Mouse (Mus musculus): ENCODE results near the gene M1ap. TPM values are rescaled to one million over a fixed set of nuclear protein-coding genes. Genes with fewer than 3 reads are reported as not detected.

The M1ap gene
- polyA plus RNA-seq, 1 experiment: 2.4 TPM

GRCm38 (mm10) chr6:82939167-82939912 is 7.4 kb upstream of the M1ap start, which contains the start of gene Sema4f:
Sema4f (minus strand) TSS chr6:82939769.
- TF ChIP-seq MYOG (IDR thresholded peaks at IDR 0.05; ENCODE audit: control insufficient read depth, extremely low read depth, insufficient read length): no peak
- TF ChIP-seq CTCF (IDR thresholded peaks at IDR 0.05; ENCODE audit: control insufficient read depth, insufficient read depth, insufficient read length): no peak
- no peak for TF ChIP-seq MYOD1 (IDR thresholded peaks at IDR 0.05; ENCODE audit: control insufficient read depth, insufficient read length, low read depth)
- TF ChIP-seq FOSL1 (IDR thresholded peaks at IDR 0.05; ENCODE audit: insufficient read depth, low read length, poor library complexity, severe bottlenecking): no peak
- no peak for TF ChIP-seq CEBPB (IDR thresholded peaks at IDR 0.05; ENCODE audit: low read depth)
- H3K79me2 ChIP-seq (ENCODE audit: control insufficient read depth, insufficient read depth): no peaks in the 10 kb centered on the region
- H3ac ChIP-seq (ENCODE audit: control insufficient read depth, insufficient read length, low read depth): no peak within 1 kb of the TSS
- H3K79me3 ChIP-seq (ENCODE audit: low read depth): no peaks in the 10 kb centered on the region
- H3K36me3 ChIP-seq (ENCODE audit: control insufficient read depth, insufficient read depth): no peaks in the 10 kb centered on the region
- H3K27me3 ChIP-seq (ENCODE audit: control insufficient read depth, insufficient read depth, insufficient read length): no peaks in the 10 kb centered on the region
- no peak within 1 kb of the TSS for H3K4me3 ChIP-seq (ENCODE audit: insufficient read depth, poor library complexity, severe bottlenecking)

DNA sequence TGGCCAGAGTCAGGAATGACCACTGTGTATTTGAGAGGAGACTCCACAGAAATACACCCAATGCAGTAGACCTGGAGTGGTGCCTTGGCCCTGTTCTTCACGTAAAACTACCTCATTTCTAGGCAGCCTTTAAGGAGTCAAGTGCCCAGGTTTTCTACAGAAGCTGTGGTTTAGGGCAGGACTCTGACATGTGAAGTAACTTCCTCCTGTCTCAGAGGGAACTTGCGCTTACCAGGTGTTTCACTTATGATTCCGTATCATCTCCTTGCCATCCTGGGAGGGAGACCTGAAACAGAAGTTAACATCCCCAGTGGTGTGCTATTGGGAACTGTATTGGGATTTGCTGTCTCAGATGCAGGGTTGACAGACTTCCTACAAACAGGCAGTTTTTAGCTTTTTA is 5.9 kb upstream of the M1ap start:
- H3K27me3 ChIP-seq (ENCODE audit: control insufficient read depth, insufficient read depth, insufficient read length): no peaks in the 10 kb centered on the region
- H3K4me3 ChIP-seq (ENCODE audit: insufficient read depth, poor library complexity, severe bottlenecking): no peak overlapping the region
- H3K79me2 ChIP-seq (ENCODE audit: control insufficient read depth, insufficient read depth): no peaks in the 10 kb centered on the region
- no peaks in the 10 kb centered on the region for H3K79me3 ChIP-seq (ENCODE audit: low read depth)
- no peaks in the 10 kb centered on the region for H3K36me3 ChIP-seq (ENCODE audit: control insufficient read depth, insufficient read depth)
- no peak overlapping the region for H3ac ChIP-seq (ENCODE audit: control insufficient read depth, insufficient read length, low read depth)
- TF ChIP-seq FOSL1 (IDR thresholded peaks at IDR 0.05; ENCODE audit: insufficient read depth, low read length, poor library complexity, severe bottlenecking) (no peak), CEBPB (IDR thresholded peaks at IDR 0.05; ENCODE audit: low read depth) (no peak), MYOD1 (IDR thresholded peaks at IDR 0.05; ENCODE audit: control insufficient read depth, insufficient read length, low read depth) (no peak), USF1 (IDR thresholded peaks at IDR 0.05; ENCODE audit: low read depth) (no peak), CTCF (IDR thresholded peaks at IDR 0.05; ENCODE audit: control insufficient read depth, insufficient read depth, insufficient read length) (no peak), MYOG (IDR thresholded peaks at IDR 0.05; ENCODE audit: control insufficient read depth, extremely low read depth, insufficient read length) (no peak)

DNA sequence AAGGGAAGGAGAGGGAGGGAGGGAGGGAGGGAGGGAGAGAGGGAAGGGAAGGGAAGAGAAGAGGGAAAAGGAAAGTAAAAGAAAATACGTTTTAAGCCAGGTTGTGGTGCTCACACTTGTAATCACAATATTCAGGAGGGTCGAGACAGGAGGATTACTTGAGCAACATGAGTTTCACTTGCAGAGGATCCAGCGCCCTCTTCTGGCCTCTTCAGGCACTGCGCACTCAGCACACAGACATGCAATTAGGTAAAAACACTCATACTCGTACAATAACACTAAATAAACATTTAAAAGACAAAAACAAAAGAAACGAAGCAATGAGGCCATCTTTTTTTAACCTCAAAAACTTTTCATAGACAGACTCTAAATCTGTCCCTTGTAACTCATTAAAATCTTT is 952 bp upstream of the M1ap start:
- Histone ChIP-seq H3K4me3 (ENCODE audit: insufficient read depth, poor library complexity, severe bottlenecking) (no peak overlapping the region), H3ac (ENCODE audit: control insufficient read depth, insufficient read length, low read depth) (no peak overlapping the region), H3K27me3 (ENCODE audit: control insufficient read depth, insufficient read depth, insufficient read length) (no peaks in the 10 kb centered on the region), H3K79me3 (ENCODE audit: low read depth) (no peaks in the 10 kb centered on the region), H3K36me3 (ENCODE audit: control insufficient read depth, insufficient read depth) (no peaks in the 10 kb centered on the region), H3K79me2 (ENCODE audit: control insufficient read depth, insufficient read depth) (no peaks in the 10 kb centered on the region)
- TF ChIP-seq CTCF (IDR thresholded peaks at IDR 0.05; ENCODE audit: control insufficient read depth, insufficient read depth, insufficient read length) (no peak), MYOD1 (IDR thresholded peaks at IDR 0.05; ENCODE audit: control insufficient read depth, insufficient read length, low read depth) (no peak), MYOG (IDR thresholded peaks at IDR 0.05; ENCODE audit: control insufficient read depth, extremely low read depth, insufficient read length) (no peak), MAX (IDR thresholded peaks at IDR 0.05) (no peak), CEBPB (IDR thresholded peaks at IDR 0.05; ENCODE audit: low read depth) (no peak), FOSL1 (IDR thresholded peaks at IDR 0.05; ENCODE audit: insufficient read depth, low read length, poor library complexity, severe bottlenecking) (no peak), USF1 (IDR thresholded peaks at IDR 0.05; ENCODE audit: low read depth) (no peak)

GRCm38 (mm10) chr6:82956553-82957251 is 10.0 kb downstream of the M1ap start:
- no peaks in the 10 kb centered on the region for H3K27me3 ChIP-seq (ENCODE audit: control insufficient read depth, insufficient read depth, insufficient read length)
- TF ChIP-seq MYOD1 (IDR thresholded peaks at IDR 0.05; ENCODE audit: control insufficient read depth, insufficient read length, low read depth): no peak
- TF ChIP-seq CTCF (IDR thresholded peaks at IDR 0.05; ENCODE audit: control insufficient read depth, insufficient read depth, insufficient read length): no peak
- no peaks in the 10 kb centered on the region for H3K79me3 ChIP-seq (ENCODE audit: low read depth)
- no peaks in the 10 kb centered on the region for H3K79me2 ChIP-seq (ENCODE audit: control insufficient read depth, insufficient read depth)
- H3K36me3 ChIP-seq (ENCODE audit: control insufficient read depth, insufficient read depth): no peaks in the 10 kb centered on the region
- no peak overlapping the region for H3ac ChIP-seq (ENCODE audit: control insufficient read depth, insufficient read length, low read depth)
- H3K4me3 ChIP-seq (ENCODE audit: insufficient read depth, poor library complexity, severe bottlenecking): no peak overlapping the region

- Histone ChIP-seq H3K79me2 (ENCODE audit: control insufficient read depth, insufficient read depth) (no peaks in the 10 kb centered on the region), H3K36me3 (ENCODE audit: control insufficient read depth, insufficient read depth) (no peaks in the 10 kb centered on the region), H3K79me3 (ENCODE audit: low read depth) (no peaks in the 10 kb centered on the region), H3K4me3 (ENCODE audit: insufficient read depth, poor library complexity, severe bottlenecking) (no peak overlapping the region), H3ac (ENCODE audit: control insufficient read depth, insufficient read length, low read depth) (no peak overlapping the region), H3K27me3 (ENCODE audit: control insufficient read depth, insufficient read depth, insufficient read length) (no peaks in the 10 kb centered on the region)
- TF ChIP-seq CEBPB (IDR thresholded peaks at IDR 0.05; ENCODE audit: low read depth) (no peak), FOSL1 (IDR thresholded peaks at IDR 0.05; ENCODE audit: insufficient read depth, low read length, poor library complexity, severe bottlenecking) (no peak), MYOD1 (IDR thresholded peaks at IDR 0.05; ENCODE audit: control insufficient read depth, insufficient read length, low read depth) (no peak), USF1 (IDR thresholded peaks at IDR 0.05; ENCODE audit: low read depth) (no peak), MAX (IDR thresholded peaks at IDR 0.05) (no peak), CTCF (IDR thresholded peaks at IDR 0.05; ENCODE audit: control insufficient read depth, insufficient read depth, insufficient read length) (no peak), MYOG (IDR thresholded peaks at IDR 0.05; ENCODE audit: control insufficient read depth, extremely low read depth, insufficient read length) (no peak)
Measured at GRCm38 (mm10) chr6:82961664-82962063, 15.0 kb downstream of the M1ap start.

Measured in C2C12 (cell line).